Mouse (Mus musculus) spleen, adult 2 months (tissue): Measurements from ENCODE around the gene Trim46.

Experiments
- CTCF ChIP-seq: fragments of 200-500 bp; IDR thresholded peaks from 2 replicates; pipeline ENCODE4 v1.5.1; 2011; ENCODE audit warnings: mild to moderate bottlenecking, inconsistent platforms; ENCODE audit not compliant: insufficient read depth, insufficient read length, insufficient replicate concordance; ENCODE audit errors: extremely low read depth
- POLR2A ChIP-seq: fragments of 200-500 bp; IDR thresholded peaks from 2 replicates; pipeline ENCODE4 v1.6.1; 2011; ENCODE audit warnings: low read depth, low read length, inconsistent platforms

DNA sequence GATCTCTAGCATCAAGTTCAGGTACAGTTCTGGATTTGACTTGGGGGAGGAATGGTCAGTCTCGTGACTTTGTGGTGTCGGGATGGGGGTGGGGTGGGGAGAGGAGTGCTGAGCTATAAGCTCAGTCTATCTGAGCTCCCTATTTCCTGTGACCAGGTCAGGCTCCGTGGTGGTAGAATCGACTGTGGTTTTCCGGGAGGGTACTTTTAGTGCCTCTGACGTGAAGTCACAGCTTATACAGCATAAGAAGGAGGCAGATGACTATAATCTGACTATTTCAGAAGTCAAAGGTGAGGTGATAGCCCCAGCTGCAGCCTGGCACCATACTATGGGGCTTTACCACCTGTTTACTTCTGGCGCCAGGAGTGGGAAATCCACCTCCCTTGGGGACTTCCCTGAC lies 14.8 kb downstream of the Trim46 start:
- no peak for TF ChIP-seq CTCF
- no peak for TF ChIP-seq POLR2A
